Mouse (Mus musculus) limb, embryonic 11.5 days (tissue): ENCODE results near the gene Pakap. TPM values are rescaled to one million over a fixed set of nuclear protein-coding genes. Genes with fewer than 3 reads are reported as not detected.

ENCODE experiments used
- ATAC-seq: fragments of 200-750 bp; cut with Nextera tagmentation; 2 replicates; pipeline ENCODE4 v1.8.0; 2017; ENCODE audit warnings: low read depth; ENCODE audit not compliant: insufficient number of reproducible peaks, low FRiP score, low TSS enrichment
- DNase-seq: peaks from one replicate; pipeline ENCODE4 v3.0.0-alpha.2; 2015; ENCODE audit warnings: low spot score
- H3K27ac ChIP-seq: fragments of 300-500 bp; sonication (generic); replicated peaks from 2 replicates; pipeline ENCODE4 v1.5.1; 2014; ENCODE audit warnings: low read depth, mild to moderate bottlenecking, low read length
- H3K27me3 ChIP-seq: fragments of 300-500 bp; sonication (generic); 2 replicates; pipeline ENCODE4 v1.6.1; 2014; ENCODE audit warnings: mild to moderate bottlenecking, low read length, mixed read lengths; ENCODE audit not compliant: control insufficient read depth, insufficient read depth
- H3K36me3 ChIP-seq: fragments of 300-500 bp; sonication (generic); 2 replicates; pipeline ENCODE4 v1.6.1; 2014; ENCODE audit warnings: mild to moderate bottlenecking, low read length, moderate library complexity, mixed read lengths; ENCODE audit not compliant: control insufficient read depth, insufficient read depth
- H3K4me1 ChIP-seq: fragments of 300-500 bp; sonication (generic); 2 replicates; pipeline ENCODE4 v1.6.1; 2014; ENCODE audit warnings: low read length, mixed read lengths; ENCODE audit not compliant: control insufficient read depth, insufficient read depth
- H3K4me2 ChIP-seq: fragments of 300-500 bp; sonication (generic); 2 replicates; pipeline ENCODE4 v1.6.1; 2014; ENCODE audit warnings: low read depth, mild to moderate bottlenecking, moderate library complexity; ENCODE audit not compliant: severe bottlenecking
- H3K4me3 ChIP-seq: fragments of 300-500 bp; sonication (generic); 2 replicates; pipeline ENCODE4 v1.5.1; 2014; ENCODE audit warnings: low read depth, low read length
- H3K9ac ChIP-seq: fragments of 300-500 bp; sonication (generic); 2 replicates; pipeline ENCODE4 v1.6.1; 2014; ENCODE audit warnings: mild to moderate bottlenecking, low read length
- H3K9me3 ChIP-seq: fragments of 300-500 bp; sonication (generic); 2 replicates; pipeline ENCODE4 v1.6.1; 2016; ENCODE audit warnings: low read length; ENCODE audit not compliant: control insufficient read depth
- WGBS: fragments of 180-500 bp; shearing (Covaris S2); extraction: QIAGEN DNeasy Blood & Tissue Kit; methylation state at CpG from one replicate; pipeline ENCODE4 v1.1.7; 2014; 5-methylcytosine and 5-hydroxymethylcytosine counted together
- polyA plus RNA-seq: library from polyadenylated mRNA; unstranded; fragments of >200 nt; fragmentation: Nextera tagmentation; extraction: Ambion mirVana; gene quantifications from 2 replicates; pipeline ENCODE4 v1.2.1, GENCODE M21; 2014

Pakap gene
- polyA plus RNA-seq, 1 experiment from 2014 or later: 32.6 TPM

DNA sequence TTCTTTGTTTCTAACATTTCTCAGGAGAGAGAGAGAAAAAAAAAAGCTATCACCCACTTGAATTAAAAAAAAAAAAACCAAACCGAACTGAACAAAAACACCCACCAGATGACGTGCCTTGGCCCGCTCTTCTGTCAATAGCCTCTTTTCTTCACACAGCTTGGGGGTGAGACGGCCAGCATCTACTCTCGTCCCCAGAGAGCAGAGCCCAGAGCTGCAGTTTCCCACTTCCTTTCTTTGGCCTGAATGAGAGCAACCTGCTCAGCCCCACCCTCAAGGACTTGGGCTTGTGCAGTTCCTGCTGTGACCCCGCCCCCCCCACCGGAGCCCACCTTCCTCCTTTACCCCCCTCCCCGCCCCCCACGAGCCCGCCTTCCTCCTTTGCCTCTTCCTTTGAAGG lies 299.5 kb downstream of the Pakap start:
- Histone ChIP-seq H3K27me3 (no peaks in the 10 kb centered on the region), H3K9ac (no peak overlapping the region), H3K36me3 (no peaks in the 10 kb centered on the region), H3K4me1 (peaks cover 9% of the 10 kb centered on the region), H3K9me3 (no peaks in the 10 kb centered on the region), H3K27ac (no peak overlapping the region), H3K4me3 (no peak overlapping the region), H3K4me2 (no peak overlapping the region)
- no peak for DNase-seq
- 54% methylated on average over 10 of the region's 10 CpGs for WGBS
- no peak for ATAC-seq

DNA sequence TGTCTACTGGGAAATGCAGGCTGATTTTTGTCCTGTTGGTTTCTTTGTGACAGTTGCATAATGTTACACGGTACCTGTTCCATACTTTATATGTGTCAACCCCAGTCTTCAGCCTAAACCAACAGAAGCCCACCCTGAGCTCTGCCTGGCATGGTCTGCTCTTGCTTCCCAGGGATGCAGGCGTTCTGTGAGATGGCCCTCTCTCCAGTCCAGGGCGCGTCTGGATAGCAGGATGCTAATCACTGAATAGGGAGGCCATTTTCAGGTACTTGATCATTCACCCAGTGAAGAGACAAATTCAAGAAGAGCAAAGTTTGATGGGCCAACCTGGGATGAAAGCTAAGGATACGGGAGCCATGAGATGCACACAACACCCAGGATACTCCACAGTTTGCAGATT lies 311.2 kb downstream of the Pakap start:
- no peak overlapping the region for H3K4me3 ChIP-seq
- 90% methylated on average over 5 of the region's 5 CpGs for WGBS
- H3K27ac ChIP-seq: no peak overlapping the region

DNA sequence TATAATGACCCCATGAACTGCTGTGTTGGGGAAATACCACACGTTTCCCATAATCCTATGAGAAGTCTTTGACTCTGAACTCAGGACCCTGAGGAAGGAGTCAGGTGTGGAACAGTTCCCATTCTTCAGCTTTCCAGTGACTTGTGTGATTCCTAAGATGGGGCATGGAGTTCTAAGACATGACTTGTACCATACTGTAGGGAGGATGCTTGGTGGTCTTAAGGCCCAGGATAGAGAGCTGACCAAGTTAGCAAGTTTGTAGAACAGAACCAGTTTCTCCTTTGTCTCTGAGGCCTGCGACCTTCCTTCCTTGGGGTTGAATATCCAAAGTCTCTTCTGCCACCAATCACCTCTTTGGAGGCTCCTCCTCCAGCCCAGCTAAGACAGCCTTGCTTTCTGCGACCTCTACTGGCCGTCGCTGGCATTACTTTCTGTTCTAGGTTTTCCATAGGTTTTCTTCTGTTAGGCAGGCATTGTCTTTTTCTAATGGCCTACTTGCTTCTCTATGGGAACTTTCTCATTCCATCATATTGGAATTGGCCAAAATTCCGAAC lies 311.9 kb downstream of the Pakap start:
- no peaks in the 10 kb centered on the region for H3K9me3 ChIP-seq
- H3K9ac ChIP-seq: no peak overlapping the region
- H3K27me3 ChIP-seq: no peaks in the 10 kb centered on the region
- H3K4me2 ChIP-seq: no peak overlapping the region
- DNase-seq (peak; percentile 91), ATAC-seq (no peak)
- no peaks in the 10 kb centered on the region for H3K36me3 ChIP-seq
- H3K4me3 ChIP-seq: no peak overlapping the region
- no peak overlapping the region for H3K27ac ChIP-seq
- 16% methylated on average over 6 of the region's 6 CpGs for WGBS
- H3K4me1 ChIP-seq: no peaks in the 10 kb centered on the region

More for the DNA sequence above, 311.2 kb downstream of the Pakap start:
- no peak overlapping the region for H3K4me2 ChIP-seq
- no peaks in the 10 kb centered on the region for H3K4me1 ChIP-seq
- DNase-seq (no peak), ATAC-seq (no peak)
- H3K9ac ChIP-seq: no peak overlapping the region
- H3K36me3 ChIP-seq: no peaks in the 10 kb centered on the region
- H3K27me3 ChIP-seq: no peaks in the 10 kb centered on the region
- H3K9me3 ChIP-seq: no peaks in the 10 kb centered on the region

DNA sequence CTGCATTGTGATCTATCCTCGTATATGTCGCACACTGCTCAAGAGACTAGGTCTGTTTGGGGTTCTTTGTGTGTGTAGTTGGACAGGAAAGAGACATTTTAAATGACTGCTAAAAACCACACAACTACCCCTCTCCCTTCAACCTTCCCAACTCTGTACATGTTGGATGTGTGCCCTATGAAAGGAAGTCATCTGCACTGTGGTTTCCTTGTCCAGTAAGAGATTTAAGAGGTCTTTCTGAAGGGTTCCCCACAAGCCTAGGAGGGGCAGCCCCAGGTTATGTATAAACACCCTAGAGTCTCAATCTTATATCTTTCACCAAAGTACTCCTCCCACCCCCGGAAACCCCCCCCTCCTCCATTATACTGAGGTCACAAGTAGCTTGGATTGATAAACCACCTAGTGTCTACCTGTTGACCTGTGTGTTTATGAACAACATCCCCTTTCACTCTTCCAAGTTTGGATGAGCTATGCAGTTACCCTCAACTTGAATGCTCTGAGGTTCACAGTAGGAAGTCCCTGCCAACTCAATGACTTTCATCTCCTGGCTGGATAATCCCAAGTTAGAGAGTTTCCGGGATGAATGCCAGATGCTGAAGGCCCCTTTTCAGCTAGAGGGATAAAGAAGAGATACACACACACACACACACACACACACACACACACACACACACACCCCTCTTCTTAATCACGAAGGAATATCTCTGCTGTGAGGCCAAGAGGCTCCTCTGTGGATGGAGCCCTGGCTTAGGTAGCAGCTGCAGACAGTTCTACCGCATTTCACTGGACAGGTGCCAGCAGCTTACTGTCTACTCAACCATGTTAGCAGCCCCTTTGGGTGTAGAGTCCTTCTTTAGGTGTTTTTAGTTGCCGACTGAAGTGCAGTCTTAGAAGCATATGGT lies 315.8 kb downstream of the Pakap start:
- Histone ChIP-seq H3K36me3 (no peaks in the 10 kb centered on the region), H3K27ac (no peak overlapping the region), H3K27me3 (no peaks in the 10 kb centered on the region), H3K4me3 (no peak overlapping the region), H3K4me1 (peaks cover 2% of the 10 kb centered on the region; the same call in 1 of the 2 replicates), H3K4me2 (no peak overlapping the region), H3K9ac (no peak overlapping the region), H3K9me3 (no peaks in the 10 kb centered on the region)
- no peak for ATAC-seq
- DNase-seq: no peak
- WGBS: 90% methylated on average over 7 of the region's 7 CpGs

DNA sequence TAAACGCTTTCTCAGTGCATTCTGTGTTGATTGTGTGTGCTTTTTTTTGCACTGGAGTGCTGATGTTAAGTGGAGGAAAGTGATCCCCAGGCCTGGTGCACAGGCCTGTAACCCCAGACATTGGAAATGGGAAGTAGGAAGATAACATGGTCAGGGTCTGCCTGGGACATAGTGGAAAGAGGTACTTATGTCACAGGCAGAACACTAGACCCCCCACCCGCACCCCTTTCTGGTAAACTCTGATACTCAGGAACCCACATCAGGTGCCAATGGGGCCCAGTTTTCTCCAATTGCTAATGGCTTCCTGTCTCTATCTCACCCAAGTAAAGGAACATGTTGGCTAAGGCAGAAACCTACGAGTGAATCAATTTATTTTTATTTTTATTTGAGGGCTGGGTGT lies 316.5 kb downstream of the Pakap start:
- WGBS: 87% methylated on average over 3 of the region's 3 CpGs
- ATAC-seq: no peak
- DNase-seq: no peak

DNA sequence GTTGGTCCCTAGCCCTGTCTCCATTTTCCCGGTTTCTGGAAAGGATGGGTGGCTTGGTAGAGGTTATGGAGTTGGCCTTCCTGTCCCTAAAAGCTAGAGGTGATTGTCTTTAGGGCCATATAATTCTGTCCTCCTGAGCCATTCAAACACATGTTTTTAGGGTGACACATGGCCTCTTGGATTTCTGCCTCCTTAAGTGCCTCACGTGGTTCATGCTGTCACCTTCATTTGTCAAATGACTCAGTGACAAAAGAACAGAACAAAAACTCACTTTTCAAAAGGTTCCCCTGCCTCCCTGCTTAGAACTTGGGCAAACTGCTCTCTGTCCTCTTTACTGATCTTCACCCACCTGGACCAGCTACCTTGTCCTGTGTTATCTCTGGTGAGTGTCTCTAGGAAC lies 317.2 kb downstream of the Pakap start:
- no peak overlapping the region for H3K4me3 ChIP-seq
- peaks cover 2% of the 10 kb centered on the region; the same call in 1 of the 2 replicates for H3K4me1 ChIP-seq
- no peaks in the 10 kb centered on the region for H3K9me3 ChIP-seq
- H3K9ac ChIP-seq: no peak overlapping the region
- 68% methylated on average over 2 of the region's 2 CpGs for WGBS
- H3K27ac ChIP-seq: no peak overlapping the region
- H3K27me3 ChIP-seq: no peaks in the 10 kb centered on the region
- H3K4me2 ChIP-seq: no peak overlapping the region
- H3K36me3 ChIP-seq: no peaks in the 10 kb centered on the region
- ATAC-seq (no peak), DNase-seq (no peak)

More for the DNA sequence above, 316.5 kb downstream of the Pakap start:
- H3K9me3 ChIP-seq: no peaks in the 10 kb centered on the region
- H3K36me3 ChIP-seq: no peaks in the 10 kb centered on the region
- H3K27ac ChIP-seq: no peak overlapping the region
- no peak overlapping the region for H3K4me2 ChIP-seq
- H3K9ac ChIP-seq: no peak overlapping the region
- H3K4me1 ChIP-seq: peaks cover 2% of the 10 kb centered on the region; the same call in 1 of the 2 replicates
- no peaks in the 10 kb centered on the region for H3K27me3 ChIP-seq
- no peak overlapping the region for H3K4me3 ChIP-seq

DNA sequence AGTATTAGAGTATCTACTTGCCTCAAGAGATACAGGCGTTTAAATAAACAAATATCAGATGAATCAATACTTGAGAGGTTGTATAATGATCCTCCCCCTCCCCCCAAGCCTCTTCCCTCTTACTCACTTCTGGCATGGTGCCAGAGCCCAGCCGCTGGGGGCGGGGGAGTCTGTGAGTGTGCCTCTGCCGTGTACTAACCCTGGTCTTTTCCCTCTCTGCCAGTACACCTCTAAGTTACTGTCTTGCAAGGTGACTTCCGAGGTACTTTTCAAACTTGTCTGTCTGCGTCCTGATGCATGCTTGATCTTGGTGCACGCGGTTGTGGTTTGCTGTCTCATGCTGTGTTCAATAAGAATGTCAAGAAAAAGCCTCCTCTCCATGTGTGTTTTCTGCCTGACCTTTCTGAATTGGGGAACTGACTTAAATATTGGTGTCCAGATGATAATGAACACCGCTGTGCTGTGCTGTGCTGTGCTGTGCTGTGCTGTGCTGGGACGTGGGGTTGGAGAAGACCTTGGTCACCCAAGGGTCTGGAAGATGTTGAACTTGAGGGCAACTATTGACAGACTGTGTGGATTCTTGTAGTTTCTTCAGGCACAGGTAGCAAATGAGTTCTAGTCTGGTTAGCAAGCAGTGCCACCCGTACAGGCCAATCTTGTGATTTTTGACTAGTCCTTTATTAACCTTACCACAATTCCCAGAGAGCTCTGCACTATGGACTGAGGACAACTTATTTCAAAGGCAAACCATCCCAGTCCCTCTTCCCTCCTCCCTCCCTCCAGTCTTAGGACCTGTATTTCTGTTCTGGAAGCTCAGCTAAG lies 318.3 kb downstream of the Pakap start:
- ATAC-seq: no peak
- 76% methylated on average over 11 of the region's 11 CpGs for WGBS

DNA sequence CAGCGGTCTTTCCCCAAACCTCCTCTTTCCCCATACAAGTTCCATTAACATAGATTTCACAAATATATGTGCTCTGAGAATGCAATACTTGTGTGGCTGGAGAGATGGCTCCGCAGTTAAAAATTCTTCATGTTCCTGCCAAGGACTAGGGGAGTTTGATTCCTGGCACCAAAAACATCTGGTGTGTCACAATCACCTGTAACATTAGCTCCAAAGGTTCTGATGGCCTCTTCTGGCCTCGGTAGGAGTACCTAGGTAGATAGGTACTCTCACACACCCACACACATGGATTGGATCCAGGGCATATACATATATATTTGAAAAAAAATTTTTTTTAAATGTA lies 318.9 kb downstream of the Pakap start:
- WGBS: 91% methylated on average over 3 of the region's 3 CpGs
- Histone ChIP-seq H3K9me3 (no peaks in the 10 kb centered on the region), H3K36me3 (no peaks in the 10 kb centered on the region), H3K4me3 (no peak overlapping the region), H3K4me1 (peaks cover 2% of the 10 kb centered on the region; the same call in 1 of the 2 replicates), H3K27me3 (no peaks in the 10 kb centered on the region), H3K27ac (no peak overlapping the region), H3K9ac (no peak overlapping the region), H3K4me2 (no peak overlapping the region)
- ATAC-seq (no peak), DNase-seq (no peak)

More for the DNA sequence above, 318.3 kb downstream of the Pakap start:
- Histone ChIP-seq H3K36me3 (no peaks in the 10 kb centered on the region), H3K27ac (no peak overlapping the region), H3K4me2 (no peak overlapping the region), H3K9me3 (no peaks in the 10 kb centered on the region), H3K9ac (no peak overlapping the region), H3K4me1 (peaks cover 2% of the 10 kb centered on the region; the same call in 1 of the 2 replicates), H3K4me3 (no peak overlapping the region), H3K27me3 (no peaks in the 10 kb centered on the region)
- no peak for DNase-seq
